22 mouse cellular contexts compared by ENCODE assay signal in genomic region chr9:53333436-53333835, GRCm38 (mm10). TPM values are rescaled to one million over a fixed set of nuclear protein-coding genes. Genes with fewer than 3 reads are reported as not detected.
DNase-seq lines count a peak whose midpoint lies in the region; ATAC-seq and TF ChIP-seq lines count a peak whose summit lies in the region.
"Had no signal": no experiment of that assay in that cellular context is flagged by ENCODE, and none has a peak within 500 bp of the region (broad histone marks: within the 10 kb centered on the region; RNA-seq: fewer than 3 reads in every experiment).

No protein-coding gene starts in this region.

- H3K4me2 ChIP-seq in kidney, embryonic 16.5 days (replicated peaks; ENCODE audit: low read depth, low read length), result no peak overlapping the region
- H3K4me2 ChIP-seq in stomach, postnatal 0 days (replicated peaks; ENCODE audit: low read depth), result no peak overlapping the region
- H3K4me2 ChIP-seq: embryonic facial prominence, embryonic 15.5 days; forebrain, embryonic 15.5 days; heart, embryonic 12.5 days; hindbrain, embryonic 14.5 days had no signal

- peaks cover 7% of the 10 kb centered on the region; the same call in 1 of the 2 replicates for H3K9me3 ChIP-seq in kidney, embryonic 16.5 days (ENCODE audit: low read length)
- H3K9me3 ChIP-seq in stomach, postnatal 0 days (ENCODE audit: control insufficient read depth, low read length), result no peaks in the 10 kb centered on the region
- H3K9me3 ChIP-seq: embryonic facial prominence, embryonic 15.5 days; forebrain, embryonic 15.5 days; heart, embryonic 12.5 days had no signal

- H3K27me3 ChIP-seq in heart, adult 2 months (ENCODE audit: control insufficient read depth, insufficient read depth, low read length), result no peaks in the 10 kb centered on the region
- H3K27me3 ChIP-seq in kidney, embryonic 16.5 days (ENCODE audit: insufficient read depth, low read length), result no peaks in the 10 kb centered on the region
- no peaks in the 10 kb centered on the region for H3K27me3 ChIP-seq in stomach, postnatal 0 days (ENCODE audit: control insufficient read depth, insufficient read depth, low read length)
- H3K27me3 ChIP-seq: CH12.LX; embryonic facial prominence, embryonic 15.5 days; forebrain, embryonic 15.5 days; heart, embryonic 12.5 days; Patski had no signal

- H3K9ac ChIP-seq in heart, adult 2 months (ENCODE audit: low read depth, low read length), result no peak overlapping the region
- H3K9ac ChIP-seq in kidney, embryonic 16.5 days (replicated peaks; ENCODE audit: low read length), result no peak overlapping the region
- H3K9ac ChIP-seq in stomach, postnatal 0 days (ENCODE audit: low read length), result no peak overlapping the region
- H3K9ac ChIP-seq: embryonic facial prominence, embryonic 15.5 days; forebrain, embryonic 15.5 days; heart, embryonic 12.5 days; hindbrain, embryonic 14.5 days had no signal

- H3K36me3 ChIP-seq in heart, adult 2 months (ENCODE audit: control insufficient read depth, insufficient read depth, low read length), result no peaks in the 10 kb centered on the region
- no peaks in the 10 kb centered on the region for H3K36me3 ChIP-seq in kidney, embryonic 16.5 days (ENCODE audit: insufficient read depth, low read length)
- H3K36me3 ChIP-seq in stomach, postnatal 0 days (ENCODE audit: control insufficient read depth, insufficient read depth, low read length), result no peaks in the 10 kb centered on the region
- H3K36me3 ChIP-seq: embryonic facial prominence, embryonic 15.5 days; forebrain, embryonic 15.5 days; heart, embryonic 12.5 days; hindbrain, embryonic 10.5 days had no signal

- H3K27ac ChIP-seq in heart, adult 2 months, result no peak overlapping the region
- no peak overlapping the region for H3K27ac ChIP-seq in kidney, embryonic 16.5 days (ENCODE audit: low read length)
- no peak overlapping the region for H3K27ac ChIP-seq in stomach, postnatal 0 days (replicated peaks)
- H3K27ac ChIP-seq: embryonic facial prominence, embryonic 15.5 days; forebrain, embryonic 15.5 days; hindbrain, embryonic 10.5 days; hindbrain, embryonic 14.5 days had no signal

- no peaks in the 10 kb centered on the region for H3K4me1 ChIP-seq in heart, adult 2 months (ENCODE audit: control insufficient read depth, insufficient read depth, low read length)
- peaks cover 2% of the 10 kb centered on the region; the same call in 1 of the 2 replicates for H3K4me1 ChIP-seq in kidney, embryonic 16.5 days (ENCODE audit: insufficient read depth, low read length)
- no peaks in the 10 kb centered on the region for H3K4me1 ChIP-seq in stomach, postnatal 0 days (replicated peaks; ENCODE audit: control insufficient read depth, insufficient read depth)
- H3K4me1 ChIP-seq: embryonic facial prominence, embryonic 15.5 days; forebrain, embryonic 15.5 days; heart, embryonic 12.5 days had no signal

- intact Hi-C loops in heart, adult 2 months (cut with DNase I), result no loop called here

- TF ChIP-seq POLR2A in heart, adult 2 months (IDR thresholded peaks at IDR 0.05; ENCODE audit: insufficient read depth, low read depth, low read length), result no peak

- WGBS in heart, adult 2 months, result 64% methylated on average over 4 of the region's 4 CpGs
- 75% methylated on average over 4 of the region's 4 CpGs for WGBS in kidney, embryonic 16.5 days
- 65% methylated on average over 4 of the region's 4 CpGs for WGBS in stomach, postnatal 0 days

- peak; percentile 8 for DNase-seq in heart, adult 11 months
- no peak for DNase-seq in heart, adult 2 months
- peak; percentile 67 to 70 for DNase-seq in kidney, adult 8-10 months
- peak; percentile 33 for DNase-seq in kidney, postnatal 14 days
- DNase-seq in stomach, postnatal 0 days (ENCODE audit: low spot score), result no peak
- DNase-seq: adrenal gland, adult 2 months; adrenal gland, postnatal 25 days; cerebellum, adult 8-10 months; cerebellum, postnatal 14 days; embryo, embryonic 11 days; gastrocnemius, postnatal 10 days had no signal

- ATAC-seq in kidney, embryonic 16.5 days (ENCODE audit: low FRiP score, low TSS enrichment), result no peak
- no peak for ATAC-seq in stomach, postnatal 0 days (ENCODE audit: low FRiP score, low TSS enrichment)
- ATAC-seq: activated CD4-positive, CD25-positive, alpha-beta regulatory T cell, adult 4 months; forebrain, embryonic 15.5 days; Patski had no signal

- no peaks in the 10 kb centered on the region for H3K79me2 ChIP-seq in heart, adult 2 months (replicated peaks; ENCODE audit: control insufficient read depth, insufficient read depth, low read length)

- TF ChIP-seq EP300 in heart, adult 2 months (IDR thresholded peaks at IDR 0.05; ENCODE audit: insufficient read depth, low read depth, low read length), result no peak
- no peak for TF ChIP-seq EP300 in stomach, postnatal 0 days (optimal IDR thresholded peaks at IDR 0.05)

- no peak for TF ChIP-seq CTCF in heart, adult 2 months (IDR thresholded peaks at IDR 0.05)
- TF ChIP-seq CTCF in stomach, postnatal 0 days (IDR thresholded peaks at IDR 0.05; ENCODE audit: low read depth), result no peak

- H3K4me3 ChIP-seq in heart, adult 2 months, result no peak overlapping the region
- H3K4me3 ChIP-seq in kidney, embryonic 16.5 days (ENCODE audit: low read length), result no peak overlapping the region
- no peak overlapping the region for H3K4me3 ChIP-seq in stomach, postnatal 0 days (ENCODE audit: low read depth, low read length)
- H3K4me3 ChIP-seq: embryonic facial prominence, embryonic 15.5 days; erythroblast, embryonic 14.5 days; forebrain, embryonic 15.5 days; heart, embryonic 12.5 days; hindbrain, embryonic 10.5 days had no signal

RNA-seq across cellular contexts. Expression of gene Exph5, which starts 32.0 kb away (rescaled TPM):
- total RNA-seq in heart, adult 2 months (2021), result under 1 TPM; 0.18 to 0.37 TPM
- 0.06 and 0.14 TPM in 2 replicates for polyA plus RNA-seq in heart, adult 2 months (2012; rRNA removed)
- polyA plus RNA-seq in kidney, embryonic 16.5 days (2015; fragmentation: Nextera tagmentation; extraction: Ambion mirVana), result 2.2 and 3.3 TPM in 2 replicates
- 5.4 and 6.5 TPM in 2 replicates for polyA plus RNA-seq in stomach, postnatal 0 days (2015; fragmentation: Nextera tagmentation; extraction: Ambion mirVana)
- total RNA-seq: CH12.LX; common myeloid progenitor, adult 5-6 weeks had no signal
- polyA plus RNA-seq: adrenal gland, adult 2 months; erythroblast, embryonic 14.5 days had no signal

RNA-seq across cellular contexts. Expression of gene Kdelc2, which starts 50.4 kb away (rescaled TPM):
- total RNA-seq in heart, adult 2 months (2021), result 1 to 10 TPM; 6.6 to 8.4 TPM
- polyA plus RNA-seq in heart, adult 2 months (2012; rRNA removed), result 3.7 and 5.4 TPM in 2 replicates
- polyA plus RNA-seq in kidney, embryonic 16.5 days (2015; fragmentation: Nextera tagmentation; extraction: Ambion mirVana), result 30.4 and 34.1 TPM in 2 replicates
- polyA plus RNA-seq in stomach, postnatal 0 days (2015; fragmentation: Nextera tagmentation; extraction: Ambion mirVana), result 17.1 and 18.0 TPM in 2 replicates
- total RNA-seq: CH12.LX had no signal
- polyA plus RNA-seq: erythroblast, embryonic 14.5 days had no signal

Comparison
In these comparisons a context has a peak if more than half of its experiments do, and no peak if none do; other contexts are left out.
1. DNase-seq: peak in heart, adult 11 months (single experiment), kidney, adult 8-10 months (2 of 2) and kidney, postnatal 14 days (single experiment); none in heart, adult 2 months (0 of 2) and stomach, postnatal 0 days (single experiment).